Mouse (Mus musculus) myocyte (in vitro differentiated cells): Measurements from ENCODE around the gene Cacna2d3.

Experiments
- E2F4 ChIP-seq: IDR thresholded peaks from one replicate; pipeline ENCODE4 v1.6.1; 2011; ENCODE audit warnings: mild to moderate bottlenecking, control low read depth, moderate library complexity; ENCODE audit not compliant: insufficient read depth
- POLR2A ChIP-seq: IDR thresholded peaks from one replicate; pipeline ENCODE4 v1.6.1; 2011; ENCODE audit warnings: low read depth, mild to moderate bottlenecking, control low read depth, moderate library complexity; ENCODE audit not compliant: insufficient read length
- POLR2AphosphoS2 ChIP-seq: IDR thresholded peaks from one replicate; pipeline ENCODE4 v1.6.1; 2011; ENCODE audit warnings: low read depth, control low read depth; ENCODE audit not compliant: insufficient read length

DNA sequence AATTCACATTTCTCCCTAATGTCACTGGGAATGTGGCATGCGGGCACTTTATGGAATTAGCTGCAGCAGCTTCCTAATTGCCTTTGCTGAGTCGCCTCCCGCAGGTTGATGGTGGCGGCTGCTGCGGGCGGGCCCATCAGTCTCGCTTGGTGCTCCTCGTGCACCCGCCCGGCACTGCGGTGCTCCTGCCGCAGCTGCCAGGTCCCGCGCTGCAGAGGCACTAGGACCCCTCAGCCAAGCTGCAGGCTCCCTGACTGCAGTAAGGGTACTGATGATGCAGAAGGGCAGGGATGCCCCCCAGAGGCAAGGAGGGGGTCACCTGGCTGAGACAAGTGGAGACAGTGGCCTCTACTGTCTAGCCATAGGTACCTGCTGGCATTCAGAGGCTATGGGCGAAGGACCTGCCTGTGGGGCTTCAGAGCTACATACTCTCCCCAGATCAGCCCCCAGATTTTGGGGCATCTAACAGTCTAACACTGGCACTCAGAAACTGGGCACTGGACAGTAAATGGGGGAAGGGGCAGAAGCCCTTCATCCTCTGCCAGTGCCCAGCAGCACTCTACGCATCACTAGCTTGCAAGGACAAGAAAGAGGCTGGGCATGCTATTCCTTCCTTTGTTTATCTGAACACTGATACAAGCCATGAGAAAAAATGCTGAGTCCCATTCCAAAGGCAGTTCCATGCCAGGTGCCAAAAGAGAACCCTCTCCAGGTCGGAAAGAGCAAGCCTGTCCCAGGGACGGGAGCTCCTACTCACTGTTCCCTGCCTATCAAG, 13.9 kb downstream of the Cacna2d3 start:
- TF ChIP-seq POLR2A (no peak), POLR2AphosphoS2 (no peak), E2F4 (no peak)
